Mouse (Mus musculus): Measurements from ENCODE around the gene C5ar1. TPM values are rescaled to one million over a fixed set of nuclear protein-coding genes. Genes with fewer than 3 reads are reported as not detected.

Gene C5ar1
- polyA plus RNA-seq, 1 experiment: not detected

- H3K27me3 ChIP-seq (ENCODE audit: control insufficient read depth, insufficient read depth, low read length, poor library complexity, severe bottlenecking): no peaks in the 10 kb centered on the region
- H3K27ac ChIP-seq (ENCODE audit: insufficient read depth, low read length): no peak overlapping the region
- H3K4me1 ChIP-seq (ENCODE audit: control insufficient read depth, insufficient read depth, low read length): no peaks in the 10 kb centered on the region
- no peak overlapping the region for H3K9ac ChIP-seq (ENCODE audit: low read depth, poor library complexity, severe bottlenecking)
- H3K4me3 ChIP-seq (ENCODE audit: low read depth, low read length): no peak overlapping the region
- TF ChIP-seq EP300 (IDR thresholded peaks at IDR 0.05; ENCODE audit: insufficient read depth, low read depth, low read length): 0 out of 2 replicates have a peak, but pooled peaks have one; percentile 1
- TF ChIP-seq CTCF (IDR thresholded peaks at IDR 0.05; ENCODE audit: low read depth, low read length): no peak
- TF ChIP-seq POLR2A (IDR thresholded peaks at IDR 0.05; ENCODE audit: insufficient read depth, low read length): no peak
- no peaks in the 10 kb centered on the region for H3K36me3 ChIP-seq (ENCODE audit: control insufficient read depth, insufficient read depth, low read length, poor library complexity, severe bottlenecking)
- H3K9me3 ChIP-seq (replicated peaks; ENCODE audit: control insufficient read depth, insufficient read depth, low read length, poor library complexity, severe bottlenecking): no peaks in the 10 kb centered on the region
Measured at GRCm38 (mm10) chr7:16229869-16230268, 29.5 kb downstream of the C5ar1 start.

- Histone ChIP-seq H3K4me3 (ENCODE audit: low read depth, low read length) (peak within 1 kb of the TSS; percentile 80), H3K9me3 (replicated peaks; ENCODE audit: control insufficient read depth, insufficient read depth, low read length, poor library complexity, severe bottlenecking) (no peaks in the 10 kb centered on the region), H3K27me3 (ENCODE audit: control insufficient read depth, insufficient read depth, low read length, poor library complexity, severe bottlenecking) (no peaks in the 10 kb centered on the region), H3K27ac (ENCODE audit: insufficient read depth, low read length) (no peak within 1 kb of the TSS), H3K36me3 (ENCODE audit: control insufficient read depth, insufficient read depth, low read length, poor library complexity, severe bottlenecking) (no peaks in the 10 kb centered on the region), H3K4me1 (ENCODE audit: control insufficient read depth, insufficient read depth, low read length) (no peaks in the 10 kb centered on the region), H3K9ac (ENCODE audit: low read depth, poor library complexity, severe bottlenecking) (peak within 1 kb of the TSS; percentile 81)
- TF ChIP-seq CTCF (IDR thresholded peaks at IDR 0.05; ENCODE audit: low read depth, low read length) (peak; percentile 63), EP300 (IDR thresholded peaks at IDR 0.05; ENCODE audit: insufficient read depth, low read depth, low read length) (no peak), POLR2A (IDR thresholded peaks at IDR 0.05; ENCODE audit: insufficient read depth, low read length) (peak; percentile 18)
Measured at GRCm38 (mm10) chr7:16221582-16222272, 37.6 kb downstream of the C5ar1 start, which contains the start of gene Dhx34. Gene Dhx34 (minus strand): TSS chr7:16222037.

DNA sequence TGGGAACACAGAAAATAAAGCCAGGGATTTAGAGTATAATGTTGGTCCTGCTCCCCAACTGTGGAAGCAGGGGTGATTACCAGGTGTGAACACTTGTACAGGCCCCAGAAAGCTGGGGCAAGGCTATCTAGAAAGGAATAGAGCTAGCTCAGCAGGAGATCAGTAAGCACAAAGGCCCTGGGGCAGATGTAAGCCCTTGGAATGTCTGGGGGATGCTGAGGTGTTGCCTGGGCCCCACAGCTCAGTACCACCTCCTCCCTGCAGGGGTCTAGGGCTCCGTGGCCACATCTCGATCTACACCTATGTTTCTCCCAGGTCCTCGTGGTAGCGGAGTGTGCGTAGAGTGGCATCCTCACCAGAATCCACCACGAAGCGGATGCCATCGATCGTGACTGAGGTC is 45.4 kb downstream of the C5ar1 start:
- no peak for TF ChIP-seq CTCF (IDR thresholded peaks at IDR 0.05; ENCODE audit: low read depth, low read length)
- no peak for TF ChIP-seq POLR2A (IDR thresholded peaks at IDR 0.05; ENCODE audit: insufficient read depth, low read length)
- TF ChIP-seq EP300 (IDR thresholded peaks at IDR 0.05; ENCODE audit: insufficient read depth, low read depth, low read length): no peak
- Histone ChIP-seq H3K4me1 (ENCODE audit: control insufficient read depth, insufficient read depth, low read length) (no peaks in the 10 kb centered on the region), H3K36me3 (ENCODE audit: control insufficient read depth, insufficient read depth, low read length, poor library complexity, severe bottlenecking) (0 out of 2 replicates have a peak, but pooled peaks cover 2% of the 10 kb centered on the region), H3K9ac (ENCODE audit: low read depth, poor library complexity, severe bottlenecking) (no peak overlapping the region), H3K27me3 (ENCODE audit: control insufficient read depth, insufficient read depth, low read length, poor library complexity, severe bottlenecking) (no peaks in the 10 kb centered on the region), H3K27ac (ENCODE audit: insufficient read depth, low read length) (no peak overlapping the region), H3K9me3 (replicated peaks; ENCODE audit: control insufficient read depth, insufficient read depth, low read length, poor library complexity, severe bottlenecking) (no peaks in the 10 kb centered on the region), H3K4me3 (ENCODE audit: low read depth, low read length) (no peak overlapping the region)

DNA sequence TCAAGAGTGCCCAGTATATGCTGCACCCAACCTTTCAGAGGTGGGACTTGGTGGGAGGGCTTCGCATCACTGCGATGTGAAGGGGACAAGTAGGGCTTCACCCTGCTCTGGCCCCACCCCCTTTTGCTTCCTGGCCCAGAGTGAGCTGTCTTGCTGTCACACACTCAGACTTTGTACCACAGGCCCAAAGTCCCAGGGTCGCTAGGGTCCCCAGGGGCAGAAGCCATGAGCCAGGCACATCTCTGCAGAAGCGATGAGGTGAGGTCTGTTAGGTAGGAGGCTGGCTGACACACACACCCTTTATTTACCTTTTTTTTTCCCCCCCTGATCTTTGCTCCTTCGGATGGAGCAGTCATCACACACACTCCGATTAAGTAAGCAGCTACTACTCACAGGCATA is 46.1 kb downstream of the C5ar1 start:
- TF ChIP-seq POLR2A (IDR thresholded peaks at IDR 0.05; ENCODE audit: insufficient read depth, low read length) (no peak), CTCF (IDR thresholded peaks at IDR 0.05; ENCODE audit: low read depth, low read length) (no peak), EP300 (IDR thresholded peaks at IDR 0.05; ENCODE audit: insufficient read depth, low read depth, low read length) (no peak)
- Histone ChIP-seq H3K4me1 (ENCODE audit: control insufficient read depth, insufficient read depth, low read length) (no peaks in the 10 kb centered on the region), H3K9ac (ENCODE audit: low read depth, poor library complexity, severe bottlenecking) (no peak overlapping the region), H3K27ac (ENCODE audit: insufficient read depth, low read length) (no peak overlapping the region), H3K9me3 (replicated peaks; ENCODE audit: control insufficient read depth, insufficient read depth, low read length, poor library complexity, severe bottlenecking) (no peaks in the 10 kb centered on the region), H3K36me3 (ENCODE audit: control insufficient read depth, insufficient read depth, low read length, poor library complexity, severe bottlenecking) (0 out of 2 replicates have a peak, but pooled peaks cover 2% of the 10 kb centered on the region), H3K4me3 (ENCODE audit: low read depth, low read length) (no peak overlapping the region), H3K27me3 (ENCODE audit: control insufficient read depth, insufficient read depth, low read length, poor library complexity, severe bottlenecking) (no peaks in the 10 kb centered on the region)

DNA sequence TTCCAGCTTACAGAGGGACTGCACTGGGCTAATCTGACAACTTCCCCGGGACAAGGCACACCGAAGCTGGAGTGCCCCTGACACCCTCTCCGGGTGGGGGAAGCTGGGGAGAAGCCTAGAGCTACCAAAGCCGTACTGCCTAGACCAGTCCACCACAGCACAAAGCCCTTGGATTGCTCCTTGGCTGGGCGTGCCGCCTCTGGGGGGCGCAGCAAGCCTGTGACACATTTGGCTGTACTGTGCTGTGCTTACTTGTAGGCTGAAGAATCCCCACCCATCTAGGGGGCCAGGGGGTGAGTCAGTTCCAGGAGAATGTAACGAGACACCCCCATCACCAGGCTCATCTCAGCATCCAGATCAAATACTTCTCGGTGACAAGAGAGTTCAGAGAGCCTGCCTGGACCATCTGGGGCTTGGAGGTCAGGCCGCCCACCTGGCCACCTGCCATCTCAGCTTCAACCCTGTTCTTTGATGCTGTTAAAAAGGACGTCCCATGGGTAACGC is 48.4 kb downstream of the C5ar1 start:
- no peak overlapping the region for H3K4me3 ChIP-seq (ENCODE audit: low read depth, low read length)
- H3K4me1 ChIP-seq (ENCODE audit: control insufficient read depth, insufficient read depth, low read length): no peaks in the 10 kb centered on the region
- H3K36me3 ChIP-seq (ENCODE audit: control insufficient read depth, insufficient read depth, low read length, poor library complexity, severe bottlenecking): 0 out of 2 replicates have a peak, but pooled peaks cover 2% of the 10 kb centered on the region
- H3K27ac ChIP-seq (ENCODE audit: insufficient read depth, low read length): no peak overlapping the region
- no peaks in the 10 kb centered on the region for H3K27me3 ChIP-seq (ENCODE audit: control insufficient read depth, insufficient read depth, low read length, poor library complexity, severe bottlenecking)
- no peaks in the 10 kb centered on the region for H3K9me3 ChIP-seq (replicated peaks; ENCODE audit: control insufficient read depth, insufficient read depth, low read length, poor library complexity, severe bottlenecking)
- no peak overlapping the region for H3K9ac ChIP-seq (ENCODE audit: low read depth, poor library complexity, severe bottlenecking)
- TF ChIP-seq CTCF (IDR thresholded peaks at IDR 0.05; ENCODE audit: low read depth, low read length) (peak; percentile 56), EP300 (IDR thresholded peaks at IDR 0.05; ENCODE audit: insufficient read depth, low read depth, low read length) (no peak)

Data from ES-Bruce4 (cell line).